In genomic region chr11:97855473-97855872, GRCm38 (mm10) we compare ENCODE assay signal across 23 mouse cellular contexts. TPM values are rescaled to one million over a fixed set of nuclear protein-coding genes. Genes with fewer than 3 reads are reported as not detected.
"Had no signal": no experiment of that assay in that cellular context is flagged by ENCODE, and none has a peak within 500 bp of the region (broad histone marks: within the 10 kb centered on the region; RNA-seq: fewer than 3 reads in every experiment).

No protein-coding gene starts in this region.

- H3K9me3 ChIP-seq: megakaryocyte, embryonic 14.5 days; midbrain, embryonic 12.5 days; neural tube, embryonic 13.5 days; neural tube, embryonic 15.5 days; stomach, embryonic 15.5 days had no signal

- H3K36me3 ChIP-seq: midbrain, embryonic 12.5 days; neural tube, embryonic 13.5 days; neural tube, embryonic 15.5 days; stomach, embryonic 15.5 days had no signal

- DNase-seq: lung, adult 18-20 months; lung, embryonic 14.5 days; lung, postnatal 10 days; lung, postnatal 4 days; midbrain, embryonic 14.5 days; retina, postnatal 1 day; right cerebral cortex, adult 18-20 months; right cerebral cortex, postnatal 25 days; right cerebral cortex, postnatal 4 days; spleen, adult 18-20 months; thymus, adult 18-20 months; thymus, postnatal 14 days; thymus, postnatal 36 days had no signal

- H3K4me1 ChIP-seq: midbrain, embryonic 12.5 days; neural tube, embryonic 13.5 days; neural tube, embryonic 15.5 days; stomach, embryonic 15.5 days had no signal

- ATAC-seq: midbrain, embryonic 16.5 days had no signal

- H3K27me3 ChIP-seq: megakaryocyte, embryonic 14.5 days; midbrain, embryonic 12.5 days; neural tube, embryonic 13.5 days; neural tube, embryonic 15.5 days; stomach, embryonic 15.5 days had no signal

- H3K9ac ChIP-seq: liver, embryonic 14.5 days; lung, embryonic 14.5 days; midbrain, embryonic 12.5 days; neural tube, embryonic 13.5 days; neural tube, embryonic 15.5 days; stomach, embryonic 15.5 days had no signal

- H3K4me2 ChIP-seq: lung, embryonic 14.5 days; midbrain, embryonic 12.5 days; neural tube, embryonic 13.5 days; neural tube, embryonic 15.5 days; stomach, embryonic 15.5 days had no signal

- H3K4me3 ChIP-seq: megakaryocyte, embryonic 14.5 days; midbrain, embryonic 12.5 days; myocyte; neural tube, embryonic 13.5 days; neural tube, embryonic 15.5 days; stomach, embryonic 15.5 days had no signal

- H3K27ac ChIP-seq: liver, embryonic 14.5 days; midbrain, embryonic 12.5 days; neural tube, embryonic 13.5 days; neural tube, embryonic 15.5 days; stomach, embryonic 15.5 days; stomach, postnatal 0 days had no signal

RNA-seq across cellular contexts. Expression of gene Fbxo47, which starts 28.5 kb away (rescaled TPM):
- polyA plus RNA-seq: small intestine, adult 2 months had no signal
